Comparison of ENCODE assay signal across 7 mouse cellular contexts in genomic region chr2:170252255-170253034, GRCm38 (mm10).
DNase-seq lines count a peak whose midpoint lies in the region; ATAC-seq and TF ChIP-seq lines count a peak whose summit lies in the region.

No protein-coding gene starts in this region.

- H3K4me2 ChIP-seq in midbrain, postnatal 0 days (ENCODE audit: low read depth, low read length, poor library complexity, severe bottlenecking), result no peak overlapping the region

- no peak for TF ChIP-seq CTCF in midbrain, postnatal 0 days (IDR thresholded peaks at IDR 0.05)
- TF ChIP-seq CTCF in gastrocnemius, adult 2 months (IDR thresholded peaks at IDR 0.05), result no peak

- 64% methylated on average over 14 of the region's 14 CpGs for whole genome bisulfite sequencing in midbrain, postnatal 0 days

- intact Hi-C loops in left cerebral cortex, postnatal 10 days (cut with DNase I), result no loop called here
- intact Hi-C loops in left cerebral cortex, postnatal 36 days (cut with DNase I), result loop anchor here (5.0 to 10.0 kb wide), 2 partner anchors 35 to 138 kb away; no protein-coding TSS in a partner anchor
- intact Hi-C loops in gastrocnemius, adult 2 months (cut with DNase I), result no loop called here

- no peak overlapping the region for H3K27ac ChIP-seq in midbrain, postnatal 0 days (ENCODE audit: low read depth, low read length)
- H3K27ac ChIP-seq in gastrocnemius, adult 2 months, result no peak overlapping the region

- no peak overlapping the region for H3K9ac ChIP-seq in midbrain, postnatal 0 days (replicated peaks; ENCODE audit: low read length, poor library complexity, severe bottlenecking)

- H3K4me3 ChIP-seq in midbrain, postnatal 0 days (ENCODE audit: low read depth, low read length), result no peak overlapping the region
- H3K4me3 ChIP-seq in gastrocnemius, adult 2 months, result no peak overlapping the region

- H3K36me3 ChIP-seq in midbrain, postnatal 0 days (ENCODE audit: insufficient read depth, low read length), result no peaks in the 10 kb centered on the region

- no peak for ATAC-seq in midbrain, postnatal 0 days (ENCODE audit: low FRiP score)

- no peaks in the 10 kb centered on the region for H3K4me1 ChIP-seq in midbrain, postnatal 0 days (ENCODE audit: insufficient read depth, low read length)

- H3K9me3 ChIP-seq in midbrain, postnatal 0 days (ENCODE audit: low read length), result no peaks in the 10 kb centered on the region

- DNase-seq in left cerebral cortex, postnatal 10 days (ENCODE audit: extremely low spot score in 1 of 2, low spot score in 2 of 2), result peak; percentile 21 to 51
- no peak for DNase-seq in left cerebral cortex, postnatal 36 days (ENCODE audit: low spot score in 2 of 2)
- peak; percentile 34 for DNase-seq in brain, adult 2 months (ENCODE audit: low read depth, low spot score)
- peak; percentile 32 to 62 for DNase-seq in kidney, postnatal 4 days
- peak; percentile 2 for DNase-seq in midbrain, postnatal 0 days (ENCODE audit: low spot score)
- no peak for DNase-seq in urinary bladder, postnatal 4 days (ENCODE audit: low spot score in 2 of 2)
- no peak for DNase-seq in gastrocnemius, adult 2 months

- no peaks in the 10 kb centered on the region for H3K27me3 ChIP-seq in midbrain, postnatal 0 days (ENCODE audit: insufficient read depth, low read length)

Comparison
In these comparisons a context has a peak if more than half of its experiments do, and no peak if none do; other contexts are left out.
1. DNase-seq: peak in left cerebral cortex, postnatal 10 days (2 of 2), brain, adult 2 months (single experiment), kidney, postnatal 4 days (2 of 2) and midbrain, postnatal 0 days (single experiment); none in left cerebral cortex, postnatal 36 days (0 of 2), urinary bladder, postnatal 4 days (0 of 2) and gastrocnemius, adult 2 months (single experiment).